Mouse (Mus musculus) liver, embryonic 11.5 days (tissue): Measurements from ENCODE around the gene Ces2c. TPM values are rescaled to one million over a fixed set of nuclear protein-coding genes. Genes with fewer than 3 reads are reported as not detected.

ENCODE experiments used
- ATAC-seq: fragments of 200-750 bp; cut with Nextera tagmentation; replicated peaks from 2 replicates; pipeline ENCODE4 v1.8.0; 2017; ENCODE audit warnings: moderate number of reproducible peaks, mild to moderate bottlenecking, moderate TSS enrichment, moderate library complexity; ENCODE audit not compliant: low FRiP score
- DNase-seq: peaks from one replicate; pipeline ENCODE4 v3.0.0-alpha.2; 2017; ENCODE audit warnings: low spot score
- H3K27ac ChIP-seq: fragments of 300-500 bp; sonication (generic); 2 replicates; pipeline ENCODE4 v1.5.1; 2014; ENCODE audit warnings: mild to moderate bottlenecking, low read depth, low read length, control low read depth
- H3K27me3 ChIP-seq: fragments of 300-500 bp; sonication (generic); replicated peaks from 2 replicates; pipeline ENCODE4 v1.6.1; 2014; ENCODE audit warnings: low read length, mixed read lengths; ENCODE audit not compliant: control insufficient read depth, insufficient read depth
- H3K36me3 ChIP-seq: fragments of 300-500 bp; sonication (generic); 2 replicates; pipeline ENCODE4 v1.6.1; 2014; ENCODE audit warnings: mild to moderate bottlenecking, low read length, moderate library complexity, mixed read lengths; ENCODE audit not compliant: control insufficient read depth, insufficient read depth
- H3K4me1 ChIP-seq: fragments of 300-500 bp; sonication (generic); replicated peaks from 2 replicates; pipeline ENCODE4 v1.6.1; 2014; ENCODE audit warnings: low read length, mixed read lengths; ENCODE audit not compliant: control insufficient read depth, insufficient read depth
- H3K4me2 ChIP-seq: fragments of 300-500 bp; sonication (generic); 2 replicates; pipeline ENCODE4 v1.6.1; 2014; ENCODE audit warnings: mild to moderate bottlenecking, control low read depth, moderate library complexity
- H3K4me3 ChIP-seq: fragments of 300-500 bp; sonication (generic); 2 replicates; pipeline ENCODE4 v1.5.1; 2014; ENCODE audit warnings: low read depth, low read length, control low read depth
- H3K9ac ChIP-seq: fragments of 300-500 bp; sonication (generic); 2 replicates; pipeline ENCODE4 v1.6.1; 2014; ENCODE audit warnings: low read depth, low read length, control low read depth
- H3K9me3 ChIP-seq: fragments of 300-500 bp; sonication (generic); 2 replicates; pipeline ENCODE4 v1.6.1; 2016; ENCODE audit warnings: low read length, inconsistent platforms, mixed read lengths; ENCODE audit not compliant: control insufficient read depth
- WGBS: fragments of 180-500 bp; shearing (Covaris S2); extraction: QIAGEN DNeasy Blood & Tissue Kit; methylation state at CpG from one replicate; pipeline ENCODE4 v1.1.7; 2014; 5-methylcytosine and 5-hydroxymethylcytosine counted together
- polyA plus RNA-seq: library from polyadenylated mRNA; unstranded; fragments of >200 nt; fragmentation: Nextera tagmentation; extraction: Ambion mirVana; gene quantifications from 2 replicates; pipeline ENCODE4 v1.2.1, GENCODE M21; 2014

Ces2c gene
- polyA plus RNA-seq: not detected in 2 replicates

GRCm38 (mm10) chr8:104846831-104847230 is at the start of gene Ces2c:
TSS of gene Ces2c (plus strand) at chr8:104847068.
- ATAC-seq: no peak
- DNase-seq: no peak
- no peaks in the 10 kb centered on the region for H3K9me3 ChIP-seq
- no peak within 1 kb of the TSS for H3K9ac ChIP-seq
- H3K36me3 ChIP-seq: no peaks in the 10 kb centered on the region
- 77% methylated on average over 3 of the region's 3 CpGs for WGBS
- no peak within 1 kb of the TSS for H3K4me3 ChIP-seq
- H3K4me1 ChIP-seq: no peaks in the 10 kb centered on the region
- no peak within 1 kb of the TSS for H3K4me2 ChIP-seq
- no peaks in the 10 kb centered on the region for H3K27me3 ChIP-seq
- no peak within 1 kb of the TSS for H3K27ac ChIP-seq

DNA sequence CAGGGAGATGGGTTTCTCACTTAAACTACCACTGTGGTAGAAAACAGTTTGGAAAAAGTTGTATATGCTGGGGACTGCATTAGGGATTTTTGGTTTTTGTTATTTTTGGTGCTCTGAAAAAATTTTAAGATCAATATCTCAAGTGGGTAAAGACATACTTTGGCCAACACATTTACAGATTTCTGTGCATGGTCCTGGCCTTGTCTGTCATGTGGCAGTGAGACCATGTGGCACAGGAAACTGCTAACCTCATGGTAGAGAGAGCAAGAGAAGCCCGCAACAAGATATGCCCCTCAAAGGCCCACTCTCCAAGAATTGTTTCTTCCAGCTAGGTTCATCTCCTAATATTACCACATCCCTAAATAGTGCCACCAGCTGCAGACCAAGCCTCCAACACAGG is 47.5 kb upstream of the Ces2c start:
- Histone ChIP-seq H3K9ac (no peak overlapping the region), H3K4me2 (no peak overlapping the region), H3K4me3 (no peak overlapping the region), H3K4me1 (no peaks in the 10 kb centered on the region), H3K36me3 (no peaks in the 10 kb centered on the region), H3K27ac (no peak overlapping the region), H3K27me3 (no peaks in the 10 kb centered on the region), H3K9me3 (no peaks in the 10 kb centered on the region)
- DNase-seq (no peak), ATAC-seq (no peak)
- 73% methylated on average over 1 of the region's 1 CpGs for WGBS

GRCm38 (mm10) chr8:104806127-104806526 is 40.7 kb upstream of the Ces2c start:
- Histone ChIP-seq H3K4me2 (no peak overlapping the region), H3K4me3 (no peak overlapping the region), H3K4me1 (no peaks in the 10 kb centered on the region), H3K9ac (no peak overlapping the region), H3K27ac (no peak overlapping the region), H3K36me3 (no peaks in the 10 kb centered on the region), H3K9me3 (no peaks in the 10 kb centered on the region), H3K27me3 (no peaks in the 10 kb centered on the region)
- WGBS: 37% methylated on average over 2 of the region's 2 CpGs
- ATAC-seq: no peak
- DNase-seq: no peak

DNA sequence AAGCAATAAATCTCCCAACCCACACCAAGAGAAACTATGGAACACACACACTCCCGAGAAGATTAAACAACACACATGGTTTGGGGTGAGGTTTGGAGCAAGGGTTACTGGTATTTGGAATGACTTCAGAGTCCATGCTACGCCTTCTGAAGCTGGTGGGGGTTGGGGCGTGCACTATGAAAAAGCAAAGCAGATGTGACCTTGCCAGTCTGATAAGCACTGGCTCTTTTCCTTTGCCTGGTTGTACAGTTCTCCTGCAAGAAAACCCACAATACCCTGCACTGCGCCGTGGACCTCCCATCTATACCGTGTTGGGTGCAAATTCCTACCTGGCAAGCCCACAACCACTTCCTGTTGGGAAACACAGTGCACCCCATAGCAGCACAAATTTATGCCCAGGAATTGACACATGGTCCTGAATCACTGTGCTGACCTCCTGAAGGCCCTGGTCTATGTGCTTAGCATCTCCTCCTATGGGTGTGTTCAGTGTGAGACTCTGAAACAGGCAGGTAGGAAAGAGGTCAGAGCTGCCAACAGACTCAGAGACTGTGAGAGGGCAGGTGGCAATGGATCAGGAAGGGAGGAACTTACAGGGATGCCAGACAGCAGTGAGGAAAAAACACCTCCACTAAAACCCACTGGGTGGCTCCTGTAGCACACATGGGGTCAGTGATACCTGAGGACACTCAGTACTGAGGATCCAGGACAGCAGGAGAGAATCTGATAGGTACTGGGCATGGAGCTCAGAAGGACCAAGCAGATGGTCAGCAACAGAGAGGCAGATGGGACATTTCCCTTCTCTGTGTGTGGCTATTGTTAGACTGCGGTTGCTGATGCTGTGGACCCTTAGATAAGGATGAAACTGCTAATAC is 38.1 kb upstream of the Ces2c start:
- no peaks in the 10 kb centered on the region for H3K4me1 ChIP-seq
- H3K27me3 ChIP-seq: no peaks in the 10 kb centered on the region
- no peaks in the 10 kb centered on the region for H3K36me3 ChIP-seq
- WGBS: 64% methylated on average over 7 of the region's 7 CpGs
- DNase-seq (no peak), ATAC-seq (peak; percentile 34; the same call in 1 of the 2 replicates)
- H3K9me3 ChIP-seq: no peaks in the 10 kb centered on the region
- H3K9ac ChIP-seq: no peak overlapping the region
- no peak overlapping the region for H3K27ac ChIP-seq
- H3K4me3 ChIP-seq: no peak overlapping the region
- no peak overlapping the region for H3K4me2 ChIP-seq

DNA sequence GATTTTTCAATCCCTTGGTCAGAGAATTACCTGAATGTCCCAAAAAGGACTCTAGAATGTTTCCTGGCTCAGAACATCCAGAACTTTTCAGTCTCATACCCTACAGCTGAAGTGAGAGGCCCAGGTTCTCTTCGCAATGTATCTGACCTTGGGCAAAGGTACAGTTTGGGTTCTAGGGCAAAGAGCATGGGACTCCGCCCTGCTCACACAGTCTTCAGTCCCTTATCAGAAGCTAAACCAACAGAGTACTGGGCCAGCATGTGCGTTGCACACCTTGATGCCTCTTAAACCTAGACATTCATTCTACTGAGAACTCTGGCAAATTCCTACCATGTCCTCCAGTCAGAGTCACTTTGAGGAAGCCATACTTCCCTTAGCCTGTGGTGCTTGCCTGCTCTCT is 37.4 kb upstream of the Ces2c start:
- Histone ChIP-seq H3K27ac (no peak overlapping the region), H3K36me3 (no peaks in the 10 kb centered on the region), H3K27me3 (no peaks in the 10 kb centered on the region), H3K4me3 (no peak overlapping the region), H3K4me2 (no peak overlapping the region), H3K4me1 (no peaks in the 10 kb centered on the region), H3K9ac (no peak overlapping the region), H3K9me3 (no peaks in the 10 kb centered on the region)
- DNase-seq: no peak
- ATAC-seq: no peak
- WGBS: 80% methylated on average over 3 of the region's 3 CpGs

DNA sequence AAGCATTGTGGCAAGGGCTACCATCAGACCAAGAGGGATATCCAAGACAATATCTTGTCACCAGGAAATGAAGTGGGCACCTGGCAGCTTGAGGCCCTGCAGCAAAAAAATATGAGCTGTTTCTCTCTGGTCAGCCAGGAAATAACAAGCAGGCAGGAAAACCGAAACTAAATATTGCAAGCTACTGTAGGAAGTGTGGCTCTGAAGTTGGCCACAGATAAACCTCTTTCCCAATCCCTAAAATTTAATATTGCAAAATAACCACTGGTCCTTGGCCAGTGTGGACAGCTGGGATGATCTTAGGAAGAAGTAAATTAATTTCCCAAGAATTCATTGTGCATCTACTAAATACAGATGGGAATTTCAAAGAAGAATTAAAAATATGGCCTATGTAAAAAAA is 20.0 kb upstream of the Ces2c start:
- Histone ChIP-seq H3K9ac (no peak overlapping the region), H3K4me2 (no peak overlapping the region), H3K4me1 (no peaks in the 10 kb centered on the region), H3K9me3 (no peaks in the 10 kb centered on the region), H3K4me3 (no peak overlapping the region), H3K27ac (no peak overlapping the region), H3K27me3 (no peaks in the 10 kb centered on the region), H3K36me3 (no peaks in the 10 kb centered on the region)
- DNase-seq (no peak), ATAC-seq (no peak)
- WGBS: 60% methylated on average over 1 of the region's 1 CpGs

- Histone ChIP-seq H3K9ac (no peak overlapping the region), H3K36me3 (no peaks in the 10 kb centered on the region), H3K4me1 (no peaks in the 10 kb centered on the region), H3K27ac (no peak overlapping the region), H3K4me3 (no peak overlapping the region), H3K9me3 (no peaks in the 10 kb centered on the region), H3K27me3 (no peaks in the 10 kb centered on the region), H3K4me2 (no peak overlapping the region)
- ATAC-seq (no peak), DNase-seq (no peak)
- 60% methylated on average over 3 of the region's 3 CpGs for WGBS
These were observed 18.6 kb upstream of the Ces2c start for GRCm38 (mm10) chr8:104828221-104828620.

- no peak within 1 kb of the TSS for H3K4me3 ChIP-seq
- no peak within 1 kb of the TSS for H3K9ac ChIP-seq
- no peak within 1 kb of the TSS for H3K27ac ChIP-seq
- H3K4me2 ChIP-seq: no peak within 1 kb of the TSS
- DNase-seq (no peak), ATAC-seq (no peak)
- no peaks in the 10 kb centered on the region for H3K36me3 ChIP-seq
- WGBS: 48% methylated on average over 5 of the region's 5 CpGs
- no peaks in the 10 kb centered on the region for H3K9me3 ChIP-seq
- no peaks in the 10 kb centered on the region for H3K27me3 ChIP-seq
- H3K4me1 ChIP-seq: no peaks in the 10 kb centered on the region
These were observed 15.4 kb upstream of the Ces2c start, which contains the start of gene Ces2b for GRCm38 (mm10) chr8:104831440-104831839. TSS of gene Ces2b (plus strand) at chr8:104831572.
